Mouse (Mus musculus) cerebellum, postnatal 4 days (tissue): ENCODE data around the gene Gm20772.
"Not testable (repeated sequence)": the region's sequence is repeated elsewhere in the genome, so short reads cannot be mapped to it uniquely, and the experiment has no call there.

Experiments used
- DNase-seq, 2 experiments: peaks; one replicate each; pipeline ENCODE4 v3.0.0; 2022; ENCODE audit warnings: low spot score in 2 of 2, mixed read lengths in 1 of 2

Gm20772 gene

DNA sequence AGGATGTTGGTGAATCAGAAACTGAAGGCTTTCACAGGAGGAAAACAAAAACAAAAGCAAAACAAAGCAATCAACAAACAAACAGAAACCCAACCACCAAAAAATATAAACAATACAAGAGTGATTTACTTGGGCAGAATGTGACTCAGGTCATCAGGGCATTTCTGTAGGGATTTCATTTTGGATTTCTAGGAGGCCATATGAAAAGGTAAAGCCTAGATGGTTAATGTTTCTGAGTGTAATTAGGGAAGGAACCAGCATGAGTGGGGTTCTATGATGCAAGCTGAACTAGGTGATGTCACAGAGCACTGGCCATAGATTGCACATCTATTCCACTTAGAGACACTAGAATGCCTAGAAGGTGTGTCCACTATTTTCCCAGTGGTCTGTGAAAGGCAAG lies at the start of gene Gm20772, which contains the start of gene Gm20831:
TSS of gene Gm20772 (plus strand) at position 301 of the 400 bp plus-strand sequence.
TSS of gene Gm20831 (plus strand) at position 301 of the 400 bp plus-strand sequence.
- not testable (repeated sequence) for DNase-seq

DNA sequence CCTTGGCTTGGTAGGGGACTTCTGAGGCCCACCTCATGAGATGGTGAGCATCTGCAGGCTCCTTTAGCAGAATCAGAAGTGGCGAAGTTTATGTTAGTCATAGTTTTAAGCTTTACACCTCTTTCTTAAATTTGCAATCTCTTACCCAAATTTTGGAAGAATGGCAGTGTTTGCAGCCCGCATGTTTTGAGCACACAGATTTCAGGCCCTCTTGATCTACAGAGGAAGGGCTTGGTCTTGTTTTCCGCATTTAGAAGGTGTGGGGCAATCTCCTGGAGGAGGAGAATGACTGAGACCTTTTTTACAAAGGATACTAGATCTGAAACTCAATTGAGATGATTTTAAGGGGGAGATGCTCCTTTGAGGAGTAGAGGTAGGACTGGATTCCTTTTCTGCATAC lies 28.4 kb upstream of the Gm20772 start, which contains the start of gene Gm21904:
TSS of gene Gm21904 (minus strand) at position 101 of the 400 bp plus-strand sequence.
- not testable (repeated sequence) for DNase-seq
